In the genomic region with DNA sequence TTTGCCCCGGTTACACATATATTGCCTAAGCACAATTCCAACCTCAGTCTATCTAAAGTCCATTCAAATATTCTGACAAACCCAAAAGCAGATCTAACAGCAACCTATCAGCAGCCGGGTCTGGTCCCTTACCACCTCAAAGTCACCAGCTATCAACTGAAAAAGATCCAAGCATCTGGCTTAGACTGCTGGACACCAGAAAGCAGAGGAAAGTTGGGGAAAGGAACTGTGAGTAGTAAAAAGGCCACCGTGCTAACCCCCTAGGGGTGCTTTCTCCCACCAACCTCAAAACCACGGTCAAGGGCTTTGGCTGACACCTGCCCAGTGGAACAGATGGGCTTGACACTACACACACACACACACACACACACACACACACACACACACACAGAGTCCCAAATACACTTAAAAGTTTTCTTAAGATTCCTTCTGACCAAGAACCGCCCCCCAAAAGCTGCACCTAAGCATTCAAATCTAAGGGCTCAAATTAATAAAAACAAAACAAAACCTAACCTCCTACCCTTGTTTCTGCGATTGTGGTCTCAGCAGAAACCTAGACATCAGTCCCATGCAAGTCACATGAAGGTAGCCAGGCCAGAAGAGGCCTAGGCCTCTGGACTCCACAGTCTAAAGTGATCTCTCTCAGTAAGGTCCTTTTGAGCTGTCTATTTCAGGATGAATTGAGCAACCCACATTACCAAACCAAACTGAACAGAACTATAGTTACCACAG, we compare ENCODE assay signal across 8 mouse cellular contexts. TPM values are rescaled to one million over a fixed set of nuclear protein-coding genes. Genes with fewer than 3 reads are reported as not detected.
DNase-seq lines count a peak whose midpoint lies in the region; ATAC-seq lines count a peak whose summit lies in the region.

No protein-coding gene starts in this region.

- no peaks in the 10 kb centered on the region for H3K27me3 ChIP-seq in heart, embryonic 11.5 days (ENCODE audit: control insufficient read depth, insufficient read depth, low read length)
- no peaks in the 10 kb centered on the region for H3K27me3 ChIP-seq in intestine, embryonic 15.5 days (replicated peaks)
- no peaks in the 10 kb centered on the region for H3K27me3 ChIP-seq in midbrain, embryonic 12.5 days

- H3K4me1 ChIP-seq in heart, embryonic 11.5 days (ENCODE audit: control insufficient read depth, insufficient read depth, low read length): peaks cover 52% of the 10 kb centered on the region
- peaks cover 43% of the 10 kb centered on the region for H3K4me1 ChIP-seq in brown adipose tissue, adult 24 weeks (ENCODE audit: control insufficient read depth, insufficient read depth, insufficient read length, low read length)
- peaks cover 43% of the 10 kb centered on the region for H3K4me1 ChIP-seq in intestine, embryonic 15.5 days (replicated peaks)
- H3K4me1 ChIP-seq in midbrain, embryonic 12.5 days: peaks cover 35% of the 10 kb centered on the region

- peak overlapping the region; percentile 80 for H3K4me3 ChIP-seq in heart, embryonic 11.5 days (ENCODE audit: low read depth, low read length)
- peak overlapping the region; percentile 48 for H3K4me3 ChIP-seq in brown adipose tissue, adult 24 weeks (ENCODE audit: insufficient read depth, low read depth, low read length)
- H3K4me3 ChIP-seq in intestine, embryonic 15.5 days (replicated peaks): peak overlapping the region; percentile 82
- no peak overlapping the region for H3K4me3 ChIP-seq in midbrain, embryonic 12.5 days

- no peaks in the 10 kb centered on the region for H3K9me3 ChIP-seq in heart, embryonic 11.5 days (replicated peaks; ENCODE audit: control insufficient read depth, low read length)
- H3K9me3 ChIP-seq in intestine, embryonic 15.5 days: no peaks in the 10 kb centered on the region
- no peaks in the 10 kb centered on the region for H3K9me3 ChIP-seq in midbrain, embryonic 12.5 days

- WGBS in heart, embryonic 11.5 days (ENCODE audit: insufficient replicate concordance): 64% methylated on average over 6 of the region's 6 CpGs
- 72% methylated on average over 6 of the region's 6 CpGs for WGBS in intestine, embryonic 15.5 days
- WGBS in midbrain, embryonic 12.5 days: 83% methylated on average over 6 of the region's 6 CpGs

- ATAC-seq in heart, embryonic 11.5 days (replicated peaks; ENCODE audit: insufficient number of reproducible peaks, low FRiP score, low TSS enrichment): no peak
- no peak for ATAC-seq in intestine, embryonic 15.5 days
- ATAC-seq in midbrain, embryonic 12.5 days (ENCODE audit: low FRiP score, low read depth): no peak

- no peaks in the 10 kb centered on the region for H3K36me3 ChIP-seq in heart, embryonic 11.5 days (ENCODE audit: control insufficient read depth, insufficient read depth, low read length)
- H3K36me3 ChIP-seq in intestine, embryonic 15.5 days: no peaks in the 10 kb centered on the region
- no peaks in the 10 kb centered on the region for H3K36me3 ChIP-seq in midbrain, embryonic 12.5 days

- peak overlapping the region; percentile 96 for H3K27ac ChIP-seq in heart, embryonic 11.5 days (ENCODE audit: low read depth, low read length)
- peak overlapping the region; percentile 91 for H3K27ac ChIP-seq in brown adipose tissue, adult 24 weeks (replicated peaks; ENCODE audit: low read depth, low read length)
- peak overlapping the region; percentile 94; the same call in 1 of the 2 replicates for H3K27ac ChIP-seq in intestine, embryonic 15.5 days
- no peak overlapping the region for H3K27ac ChIP-seq in midbrain, embryonic 12.5 days (replicated peaks)

- H3K9ac ChIP-seq in heart, embryonic 11.5 days (ENCODE audit: low read depth, low read length): peak overlapping the region; percentile 91
- peak overlapping the region; percentile 24 for H3K9ac ChIP-seq in intestine, embryonic 15.5 days
- H3K9ac ChIP-seq in midbrain, embryonic 12.5 days (replicated peaks): peak overlapping the region; percentile 89; the same call in 1 of the 2 replicates

- peak overlapping the region; percentile 69 for H3K4me2 ChIP-seq in heart, embryonic 11.5 days
- peak overlapping the region; percentile 65 for H3K4me2 ChIP-seq in intestine, embryonic 15.5 days (replicated peaks)
- H3K4me2 ChIP-seq in midbrain, embryonic 12.5 days (replicated peaks): peak overlapping the region; percentile 77

- DNase-seq in heart, adult 8-10 months (ENCODE audit: low spot score): no peak
- DNase-seq in right cerebral cortex, postnatal 10 days (ENCODE audit: low spot score in 2 of 2): no peak
- DNase-seq in right cerebral cortex, postnatal 4 days: no peak
- no peak for DNase-seq in thymus, postnatal 0 days (ENCODE audit: low spot score)

RNA-seq across cellular contexts. Expression of gene B4galt1, which starts 2.6 kb away (rescaled TPM):
- polyA plus RNA-seq in heart, embryonic 11.5 days (2014; fragmentation: Nextera tagmentation; extraction: Ambion mirVana): 43.9 and 50.2 TPM in 2 replicates
- total RNA-seq in heart, adult 8-10 months (2022): 10 to 100 TPM; 53.9 to 60.3 (median 57.4) TPM
- polyA plus RNA-seq in brown adipose tissue, adult 24 weeks (2012; ENCODE audit: insufficient read depth, insufficient read length, missing spikeins): 33.0 and 33.8 TPM in 2 replicates
- 30.2 and 33.2 TPM in 2 replicates for polyA plus RNA-seq in intestine, embryonic 15.5 days (2015; fragmentation: Nextera tagmentation; extraction: Ambion mirVana)
- 14.8 and 15.2 TPM in 2 replicates for polyA plus RNA-seq in midbrain, embryonic 12.5 days (2016; fragmentation: Nextera tagmentation; extraction: Ambion mirVana)
- polyA plus RNA-seq in thymus, postnatal 0 days (2015; fragmentation: Nextera tagmentation; extraction: Ambion mirVana): 29.6 and 32.0 TPM in 2 replicates

Comparison
In these comparisons a context has a peak if more than half of its experiments do, and no peak if none do; other contexts are left out.
1. H3K9ac ChIP-seq: peak in every context shown above with its lines; median percentile 91 in heart, embryonic 11.5 days; 89 in midbrain, embryonic 12.5 days; 24 in intestine, embryonic 15.5 days.